Mouse (Mus musculus) forebrain, embryonic 16.5 days (tissue): ENCODE data around the gene Snap91. TPM values are rescaled to one million over a fixed set of nuclear protein-coding genes. Genes with fewer than 3 reads are reported as not detected.
A peak's percentile ranks its signal among the peaks of the same experiment; 100 is the strongest.

Experiments used
- ATAC-seq: fragments of 200-750 bp; cut with Nextera tagmentation; 2 replicates; pipeline ENCODE4 v1.8.0; 2017; ENCODE audit warnings: mild to moderate bottlenecking, moderate library complexity
- H3K27ac ChIP-seq: fragments of 300-500 bp; sonication (generic); 2 replicates; pipeline ENCODE4 v1.5.1; 2014; ENCODE audit warnings: low read length, control low read depth
- H3K27me3 ChIP-seq: fragments of 300-500 bp; sonication (generic); replicated peaks from 2 replicates; pipeline ENCODE4 v1.6.1; 2014; ENCODE audit warnings: low read length; ENCODE audit not compliant: control insufficient read depth, insufficient read depth
- H3K36me3 ChIP-seq: fragments of 300-500 bp; sonication (generic); 2 replicates; pipeline ENCODE4 v1.6.1; 2014; ENCODE audit not compliant: control insufficient read depth, insufficient read depth
- H3K4me1 ChIP-seq: fragments of 300-500 bp; sonication (generic); replicated peaks from 2 replicates; pipeline ENCODE4 v1.6.1; 2014; ENCODE audit warnings: low read length; ENCODE audit not compliant: control insufficient read depth, insufficient read depth
- H3K4me2 ChIP-seq: fragments of 300-500 bp; sonication (generic); 2 replicates; pipeline ENCODE4 v1.6.1; 2014; ENCODE audit warnings: mild to moderate bottlenecking, low read length, control low read depth
- H3K4me3 ChIP-seq: fragments of 300-500 bp; sonication (generic); replicated peaks from 2 replicates; pipeline ENCODE4 v1.5.1; 2014; ENCODE audit warnings: mild to moderate bottlenecking, low read length, control low read depth
- H3K9ac ChIP-seq: fragments of 300-500 bp; sonication (generic); replicated peaks from 2 replicates; pipeline ENCODE4 v1.6.1; 2014; ENCODE audit warnings: low read depth, low read length, control low read depth
- H3K9me3 ChIP-seq: fragments of 300-500 bp; sonication (generic); 2 replicates; pipeline ENCODE4 v1.6.1; 2016; ENCODE audit warnings: low read length; ENCODE audit not compliant: control insufficient read depth
- WGBS: fragments of 180-500 bp; shearing (Covaris S2); extraction: QIAGEN DNeasy Blood & Tissue Kit; methylation state at CpG from one replicate; pipeline ENCODE4 v1.1.7; 2014; 5-methylcytosine and 5-hydroxymethylcytosine counted together
- polyA plus RNA-seq: library from polyadenylated mRNA; unstranded; fragments of >200 nt; fragmentation: Nextera tagmentation; extraction: Ambion mirVana; gene quantifications from 2 replicates; pipeline ENCODE4 v1.2.1, GENCODE M21; 2015

The Snap91 gene
- polyA plus RNA-seq, 1 experiment from 2014 or later = 119 TPM

GRCm38 (mm10) chr9:86725604-86726380 lies 154.7 kb downstream of the Snap91 start:
- no peaks in the 10 kb centered on the region for H3K9me3 ChIP-seq
- H3K27ac ChIP-seq = peak overlapping the region; percentile 68
- H3K4me3 ChIP-seq = no peak overlapping the region
- no peaks in the 10 kb centered on the region for H3K36me3 ChIP-seq
- peak; percentile 92 for ATAC-seq
- H3K4me2 ChIP-seq = peak overlapping the region; percentile 16; the same call in 1 of the 2 replicates
- WGBS = 6% methylated on average over 7 of the region's 7 CpGs
- H3K9ac ChIP-seq = no peak overlapping the region
- no peaks in the 10 kb centered on the region for H3K27me3 ChIP-seq
- peaks cover 9% of the 10 kb centered on the region for H3K4me1 ChIP-seq

DNA sequence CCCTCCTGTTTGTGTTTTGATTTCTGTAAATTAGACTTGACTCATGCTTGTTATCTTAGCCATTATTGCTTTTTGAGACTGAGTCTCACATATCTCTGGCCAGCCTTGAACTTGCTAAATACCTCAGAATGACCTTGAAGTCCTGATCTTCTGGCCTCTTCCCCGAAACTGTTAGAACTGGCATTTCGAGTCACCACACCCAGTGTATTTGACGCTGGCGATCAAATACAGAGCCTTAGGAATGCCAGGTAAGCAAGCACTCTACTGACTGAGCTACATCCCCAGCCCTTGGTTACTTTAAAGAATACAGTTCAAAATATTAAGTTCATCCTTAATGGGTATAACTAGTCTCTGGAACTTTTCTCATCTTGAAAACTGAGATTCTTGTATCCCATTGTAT lies 155.4 kb downstream of the Snap91 start:
- H3K4me3 ChIP-seq = no peak overlapping the region
- H3K36me3 ChIP-seq = no peaks in the 10 kb centered on the region
- WGBS = 94% methylated on average over 4 of the region's 4 CpGs
- no peak overlapping the region for H3K4me2 ChIP-seq
- peak overlapping the region; percentile 68 for H3K27ac ChIP-seq
- H3K9ac ChIP-seq = no peak overlapping the region
- ATAC-seq = 0 out of 2 replicates have a peak, but pooled peaks have one; percentile 2
- peaks cover 9% of the 10 kb centered on the region for H3K4me1 ChIP-seq
- H3K9me3 ChIP-seq = no peaks in the 10 kb centered on the region
- H3K27me3 ChIP-seq = no peaks in the 10 kb centered on the region

DNA sequence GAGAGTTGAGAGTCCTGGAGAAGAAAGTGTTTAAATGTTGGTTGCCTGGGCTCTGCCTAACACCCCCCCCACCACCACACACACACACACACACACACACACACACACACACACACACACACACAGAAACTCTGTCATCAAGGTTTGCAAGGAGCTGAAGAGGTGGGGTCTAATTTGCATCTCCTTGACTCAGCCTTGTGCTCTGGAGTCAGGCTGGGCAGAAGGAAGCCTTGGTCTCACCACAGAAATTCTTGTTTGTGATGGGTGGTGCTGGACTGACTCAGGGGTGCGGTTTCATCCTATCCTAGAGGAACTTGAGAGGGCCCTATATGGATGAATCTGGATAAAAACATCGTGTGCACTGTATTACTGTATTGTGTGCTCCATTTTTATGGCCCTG lies 159.7 kb downstream of the Snap91 start:
- WGBS = 88% methylated on average over 2 of the region's 2 CpGs
- Histone ChIP-seq H3K27me3 (no peaks in the 10 kb centered on the region), H3K27ac (no peak overlapping the region), H3K36me3 (no peaks in the 10 kb centered on the region), H3K9me3 (no peaks in the 10 kb centered on the region), H3K4me2 (no peak overlapping the region), H3K4me3 (no peak overlapping the region), H3K4me1 (peaks cover 6% of the 10 kb centered on the region; the same call in 1 of the 2 replicates), H3K9ac (no peak overlapping the region)
- no peak for ATAC-seq

GRCm38 (mm10) chr9:86720227-86720626 lies 160.2 kb downstream of the Snap91 start:
- 92% methylated on average over 5 of the region's 5 CpGs for WGBS
- Histone ChIP-seq H3K9me3 (no peaks in the 10 kb centered on the region), H3K27me3 (no peaks in the 10 kb centered on the region)

GRCm38 (mm10) chr9:86717119-86717518 lies 163.3 kb downstream of the Snap91 start:
- Histone ChIP-seq H3K27ac (no peak overlapping the region), H3K4me2 (no peak overlapping the region), H3K4me3 (no peak overlapping the region), H3K4me1 (0 out of 2 replicates have a peak, but pooled peaks cover 2% of the 10 kb centered on the region), H3K9ac (no peak overlapping the region), H3K9me3 (no peaks in the 10 kb centered on the region), H3K36me3 (no peaks in the 10 kb centered on the region), H3K27me3 (no peaks in the 10 kb centered on the region)
- WGBS = 81% methylated on average over 5 of the region's 5 CpGs
- ATAC-seq = no peak

More at GRCm38 (mm10) chr9:86720227-86720626, 160.2 kb downstream of the Snap91 start:
- Histone ChIP-seq H3K36me3 (no peaks in the 10 kb centered on the region), H3K27ac (no peak overlapping the region), H3K4me3 (no peak overlapping the region), H3K4me2 (no peak overlapping the region), H3K4me1 (0 out of 2 replicates have a peak, but pooled peaks cover 2% of the 10 kb centered on the region), H3K9ac (no peak overlapping the region)
- ATAC-seq = no peak

DNA sequence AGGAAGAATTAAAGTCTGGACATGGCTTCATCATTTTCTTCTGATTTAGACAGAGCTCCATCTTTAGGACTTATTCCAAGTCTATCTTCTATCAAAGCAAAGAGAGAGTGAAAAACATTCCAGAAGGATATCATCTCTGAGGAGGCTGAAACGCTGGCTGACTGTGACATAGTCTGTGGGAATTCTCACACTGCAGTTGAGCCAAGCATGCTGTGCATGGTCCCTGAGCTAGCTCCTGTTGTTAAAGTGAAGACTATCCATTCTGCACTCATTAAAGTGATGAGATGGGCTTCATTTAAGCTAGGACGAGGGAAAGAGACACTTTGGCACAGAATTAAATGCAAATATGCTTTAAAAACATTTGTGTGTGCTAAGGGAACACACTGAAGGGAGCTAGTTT lies 163.9 kb downstream of the Snap91 start:
- Histone ChIP-seq H3K27me3 (no peaks in the 10 kb centered on the region), H3K36me3 (no peaks in the 10 kb centered on the region), H3K27ac (no peak overlapping the region), H3K4me2 (no peak overlapping the region), H3K9ac (no peak overlapping the region), H3K9me3 (no peaks in the 10 kb centered on the region), H3K4me3 (no peak overlapping the region), H3K4me1 (0 out of 2 replicates have a peak, but pooled peaks cover 2% of the 10 kb centered on the region)
- WGBS = 50% methylated on average over 2 of the region's 2 CpGs
- 0 out of 2 replicates have a peak, but pooled peaks have one; percentile 32 for ATAC-seq

Other genes starting within 250 kb of the Snap91 start
- 21.5 and 22.7 TPM in 2 replicates for gene Me1, start 184.7 kb downstream of the Snap91 start, polyA plus RNA-seq
- 0.90 and 2.3 TPM in 2 replicates for gene Prss35, start 137.0 kb downstream of the Snap91 start, polyA plus RNA-seq
- 5.1 and 6.1 TPM in 2 replicates for gene Ripply2, start 134.9 kb upstream of the Snap91 start, polyA plus RNA-seq
- gene Cyb5r4, start 141.4 kb upstream of the Snap91 start, polyA plus RNA-seq = 68.4 and 80.6 TPM in 2 replicates